Mouse (Mus musculus): Measurements from ENCODE around the gene Otof. TPM values are rescaled to one million over a fixed set of nuclear protein-coding genes. Genes with fewer than 3 reads are reported as not detected.

The Otof gene
- 0.05 TPM in 1 of 2 replicates, not detected in the other for polyA plus RNA-seq (2012; rRNA removed)

DNA sequence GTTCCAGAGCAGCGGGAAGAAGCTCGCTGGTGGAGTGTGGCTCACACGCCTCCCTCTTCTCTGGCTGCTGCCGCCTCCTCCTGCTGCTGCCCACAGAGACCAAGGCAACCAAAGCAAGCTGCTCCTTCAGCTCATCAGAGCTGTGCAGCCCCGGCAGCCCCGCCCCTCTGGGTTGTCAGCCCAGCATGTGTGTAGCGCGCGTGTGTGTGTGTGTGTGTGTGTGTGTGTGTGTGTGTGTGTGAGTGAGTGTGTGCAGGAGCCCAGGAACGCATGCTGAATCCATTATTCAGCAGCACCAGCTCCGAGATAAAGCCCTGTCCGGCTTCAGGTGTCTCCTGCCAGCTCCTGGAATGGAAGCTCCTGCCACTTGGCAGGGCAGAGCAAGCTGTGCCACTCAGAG, at the start of gene Otof:
Otof (minus strand) TSS at position 112 of the 400 bp plus-strand sequence.
- Histone ChIP-seq H3K27ac (ENCODE audit: insufficient read depth, low read depth, low read length) (no peak within 1 kb of the TSS), H3K27me3 (replicated peaks; ENCODE audit: control insufficient read depth, insufficient read depth, low read length) (no peaks in the 10 kb centered on the region), H3K4me1 (ENCODE audit: control insufficient read depth, insufficient read depth, low read length) (no peaks in the 10 kb centered on the region), H3K4me3 (ENCODE audit: insufficient read depth, low read depth, low read length) (no peak within 1 kb of the TSS), H3K36me3 (ENCODE audit: control insufficient read depth, insufficient read depth, low read length) (no peaks in the 10 kb centered on the region)
- no peak for TF ChIP-seq CTCF (conservative IDR thresholded peaks at IDR 0.05; ENCODE audit: insufficient read depth, insufficient read length, low read depth, low read length)
- DNase-seq, result no peak
- 20% methylated on average over 12 of the region's 12 CpGs for WGBS

DNA sequence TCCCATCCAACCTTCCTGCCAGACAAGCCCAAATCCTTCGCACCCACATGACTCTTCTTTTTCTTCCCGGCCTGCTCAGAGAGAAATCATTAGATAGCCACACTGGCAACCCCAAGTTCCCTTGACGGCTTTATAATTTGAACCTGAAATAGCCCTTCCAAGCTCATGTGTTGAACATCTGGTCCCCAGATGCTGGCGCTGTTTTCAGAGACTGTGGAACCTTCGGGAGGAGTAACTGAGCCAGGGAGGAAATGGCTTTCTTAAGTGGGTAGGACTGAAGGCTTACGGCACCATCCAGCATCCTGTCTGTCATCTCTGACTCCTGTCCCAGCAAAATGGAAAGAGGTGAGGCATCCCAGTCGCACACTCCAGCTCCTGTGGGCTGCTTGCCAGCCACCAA, 35.6 kb upstream of the Otof start:
- no peak for TF ChIP-seq POLR2A (IDR thresholded peaks at IDR 0.05; ENCODE audit: low read depth, low read length)
- no peak for TF ChIP-seq CTCF (conservative IDR thresholded peaks at IDR 0.05; ENCODE audit: insufficient read depth, insufficient read length, low read depth, low read length)
- no peak overlapping the region for H3K27ac ChIP-seq (ENCODE audit: insufficient read depth, low read depth, low read length)
- no peak overlapping the region for H3K4me3 ChIP-seq (ENCODE audit: insufficient read depth, low read depth, low read length)
- no peak for DNase-seq
- H3K36me3 ChIP-seq (ENCODE audit: control insufficient read depth, insufficient read depth, low read length), result no peaks in the 10 kb centered on the region
- WGBS, result 72% methylated on average over 7 of the region's 7 CpGs
- no peaks in the 10 kb centered on the region for H3K4me1 ChIP-seq (ENCODE audit: control insufficient read depth, insufficient read depth, low read length)
- no peaks in the 10 kb centered on the region for H3K27me3 ChIP-seq (replicated peaks; ENCODE audit: control insufficient read depth, insufficient read depth, low read length)

DNA sequence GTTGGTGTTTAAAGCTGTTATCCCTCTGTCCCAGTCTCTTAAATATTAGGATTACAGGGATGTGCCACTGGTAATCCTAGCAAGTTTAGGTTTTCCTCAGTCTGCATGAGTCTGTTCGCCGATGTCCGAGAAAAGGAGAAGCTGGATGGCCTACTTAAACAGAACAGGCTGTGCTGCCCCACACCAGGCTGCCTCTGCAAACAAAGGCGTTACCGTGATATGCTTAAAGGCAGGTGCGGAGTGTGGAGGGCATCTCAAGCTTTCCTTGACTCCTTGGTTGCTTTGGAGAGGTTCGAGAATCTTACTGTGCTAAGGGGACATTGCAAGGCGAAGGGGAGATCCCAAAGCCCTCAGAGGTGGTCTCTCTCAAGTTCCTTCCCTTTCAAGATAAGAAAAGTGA, 35.1 kb upstream of the Otof start:
- Histone ChIP-seq H3K36me3 (ENCODE audit: control insufficient read depth, insufficient read depth, low read length) (no peaks in the 10 kb centered on the region), H3K4me3 (ENCODE audit: insufficient read depth, low read depth, low read length) (no peak overlapping the region), H3K4me1 (ENCODE audit: control insufficient read depth, insufficient read depth, low read length) (no peaks in the 10 kb centered on the region), H3K27me3 (replicated peaks; ENCODE audit: control insufficient read depth, insufficient read depth, low read length) (no peaks in the 10 kb centered on the region), H3K27ac (ENCODE audit: insufficient read depth, low read depth, low read length) (no peak overlapping the region)
- 90% methylated on average over 8 of the region's 8 CpGs for WGBS
- TF ChIP-seq CTCF (conservative IDR thresholded peaks at IDR 0.05; ENCODE audit: insufficient read depth, insufficient read length, low read depth, low read length) (no peak), POLR2A (IDR thresholded peaks at IDR 0.05; ENCODE audit: low read depth, low read length) (no peak)
- DNase-seq, result no peak

DNA sequence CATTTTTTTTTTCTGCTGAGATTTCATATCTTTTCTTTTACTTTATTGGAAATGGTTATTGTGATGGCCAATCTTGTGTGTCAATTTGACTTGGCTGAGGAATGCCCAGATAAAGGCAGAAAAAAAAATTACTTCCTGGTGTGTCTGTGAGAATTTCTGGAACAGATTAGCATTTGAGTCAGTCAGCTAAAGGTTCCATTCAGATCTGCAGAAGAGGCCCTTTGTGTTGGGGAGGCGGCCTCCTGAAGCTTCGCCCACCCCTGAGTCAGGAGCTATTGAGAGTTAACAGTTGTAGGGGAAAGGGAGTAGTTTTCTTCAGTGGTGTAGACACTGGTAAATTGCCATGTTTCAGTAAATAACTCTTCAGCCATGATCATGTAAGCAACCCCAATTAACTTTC, 33.6 kb upstream of the Otof start:
- no peaks in the 10 kb centered on the region for H3K27me3 ChIP-seq (replicated peaks; ENCODE audit: control insufficient read depth, insufficient read depth, low read length)
- no peaks in the 10 kb centered on the region for H3K36me3 ChIP-seq (ENCODE audit: control insufficient read depth, insufficient read depth, low read length)
- 86% methylated on average over 2 of the region's 2 CpGs for WGBS
- H3K4me3 ChIP-seq (ENCODE audit: insufficient read depth, low read depth, low read length), result no peak overlapping the region
- TF ChIP-seq POLR2A (IDR thresholded peaks at IDR 0.05; ENCODE audit: low read depth, low read length) (no peak), CTCF (conservative IDR thresholded peaks at IDR 0.05; ENCODE audit: insufficient read depth, insufficient read length, low read depth, low read length) (no peak)
- no peak overlapping the region for H3K27ac ChIP-seq (ENCODE audit: insufficient read depth, low read depth, low read length)
- no peak for DNase-seq
- no peaks in the 10 kb centered on the region for H3K4me1 ChIP-seq (ENCODE audit: control insufficient read depth, insufficient read depth, low read length)

DNA sequence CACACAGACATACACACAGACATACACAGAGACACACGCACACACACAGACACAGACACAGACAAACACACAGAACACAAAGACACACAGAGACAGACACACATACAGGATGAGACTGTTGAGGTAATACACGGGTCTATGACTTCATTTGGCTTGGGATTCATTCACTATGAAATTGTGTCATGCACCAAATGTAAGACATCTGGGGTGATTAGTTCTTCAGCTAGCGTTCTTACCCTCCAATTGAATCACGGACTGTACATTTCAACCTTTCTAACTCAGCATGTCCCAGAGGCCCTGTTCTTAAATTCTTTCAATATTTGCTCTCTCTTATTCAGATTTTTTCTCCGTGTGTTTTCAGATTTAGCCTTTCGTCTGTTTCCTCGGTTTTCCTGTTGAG, 32.9 kb upstream of the Otof start:
- H3K36me3 ChIP-seq (ENCODE audit: control insufficient read depth, insufficient read depth, low read length), result no peaks in the 10 kb centered on the region
- H3K27ac ChIP-seq (ENCODE audit: insufficient read depth, low read depth, low read length), result no peak overlapping the region
- H3K4me3 ChIP-seq (ENCODE audit: insufficient read depth, low read depth, low read length), result no peak overlapping the region
- TF ChIP-seq CTCF (conservative IDR thresholded peaks at IDR 0.05; ENCODE audit: insufficient read depth, insufficient read length, low read depth, low read length) (no peak), POLR2A (IDR thresholded peaks at IDR 0.05; ENCODE audit: low read depth, low read length) (no peak)
- H3K4me1 ChIP-seq (ENCODE audit: control insufficient read depth, insufficient read depth, low read length), result no peaks in the 10 kb centered on the region
- no peak for DNase-seq
- H3K27me3 ChIP-seq (replicated peaks; ENCODE audit: control insufficient read depth, insufficient read depth, low read length), result no peaks in the 10 kb centered on the region
- 82% methylated on average over 7 of the region's 7 CpGs for WGBS

DNA sequence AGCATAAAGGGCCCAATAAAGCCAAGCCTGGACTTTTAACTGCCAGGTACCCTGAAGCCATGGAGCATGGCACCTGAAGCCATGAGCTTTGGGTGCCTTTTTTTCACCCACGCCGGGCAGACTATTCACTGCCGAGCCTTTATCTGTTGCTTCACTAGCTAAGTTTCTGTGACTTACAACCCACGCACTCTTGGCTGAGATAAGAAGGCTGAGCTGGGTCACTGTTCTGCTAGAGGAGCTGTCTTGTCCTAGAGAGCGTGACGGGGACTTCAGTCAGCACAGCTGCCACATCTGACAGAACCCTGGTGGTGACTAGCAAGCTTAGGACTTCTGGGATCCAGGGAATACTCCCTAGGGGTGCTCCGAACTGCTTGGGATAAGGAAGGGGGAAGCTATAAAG, 32.0 kb upstream of the Otof start:
- WGBS, result 50% methylated on average over 7 of the region's 7 CpGs
- no peak overlapping the region for H3K4me3 ChIP-seq (ENCODE audit: insufficient read depth, low read depth, low read length)
- H3K4me1 ChIP-seq (ENCODE audit: control insufficient read depth, insufficient read depth, low read length), result no peaks in the 10 kb centered on the region
- H3K27me3 ChIP-seq (replicated peaks; ENCODE audit: control insufficient read depth, insufficient read depth, low read length), result no peaks in the 10 kb centered on the region
- TF ChIP-seq CTCF (conservative IDR thresholded peaks at IDR 0.05; ENCODE audit: insufficient read depth, insufficient read length, low read depth, low read length) (no peak), POLR2A (IDR thresholded peaks at IDR 0.05; ENCODE audit: low read depth, low read length) (no peak)
- H3K27ac ChIP-seq (ENCODE audit: insufficient read depth, low read depth, low read length), result no peak overlapping the region
- no peak for DNase-seq
- H3K36me3 ChIP-seq (ENCODE audit: control insufficient read depth, insufficient read depth, low read length), result no peaks in the 10 kb centered on the region

DNA sequence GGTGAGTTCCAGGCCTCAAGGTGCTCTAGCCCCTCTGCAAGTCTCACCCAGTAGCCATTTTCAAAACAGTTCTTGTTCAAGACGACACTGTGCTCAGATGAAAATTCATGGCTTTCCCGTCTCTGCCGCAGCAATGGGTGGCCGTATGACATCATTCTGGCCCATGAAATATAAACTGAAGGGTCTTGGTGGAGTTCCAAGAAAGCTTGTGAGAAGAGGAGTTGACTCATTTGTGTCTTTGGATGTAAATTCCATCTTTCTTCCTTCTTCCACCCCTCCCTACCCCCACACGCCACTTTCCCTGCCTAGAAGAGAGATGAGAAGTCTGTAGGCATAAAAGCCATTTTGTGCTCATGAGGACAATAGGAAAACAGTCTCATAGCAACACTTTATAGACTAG, 29.1 kb upstream of the Otof start:
- Histone ChIP-seq H3K36me3 (ENCODE audit: control insufficient read depth, insufficient read depth, low read length) (no peaks in the 10 kb centered on the region), H3K27me3 (replicated peaks; ENCODE audit: control insufficient read depth, insufficient read depth, low read length) (no peaks in the 10 kb centered on the region), H3K27ac (ENCODE audit: insufficient read depth, low read depth, low read length) (no peak overlapping the region), H3K4me1 (ENCODE audit: control insufficient read depth, insufficient read depth, low read length) (no peaks in the 10 kb centered on the region), H3K4me3 (ENCODE audit: insufficient read depth, low read depth, low read length) (no peak overlapping the region)
- no peak for TF ChIP-seq POLR2A (IDR thresholded peaks at IDR 0.05; ENCODE audit: low read depth, low read length)
- no peak for TF ChIP-seq CTCF (conservative IDR thresholded peaks at IDR 0.05; ENCODE audit: insufficient read depth, insufficient read length, low read depth, low read length)
- 86% methylated on average over 5 of the region's 5 CpGs for WGBS
- no peak for DNase-seq

DNA sequence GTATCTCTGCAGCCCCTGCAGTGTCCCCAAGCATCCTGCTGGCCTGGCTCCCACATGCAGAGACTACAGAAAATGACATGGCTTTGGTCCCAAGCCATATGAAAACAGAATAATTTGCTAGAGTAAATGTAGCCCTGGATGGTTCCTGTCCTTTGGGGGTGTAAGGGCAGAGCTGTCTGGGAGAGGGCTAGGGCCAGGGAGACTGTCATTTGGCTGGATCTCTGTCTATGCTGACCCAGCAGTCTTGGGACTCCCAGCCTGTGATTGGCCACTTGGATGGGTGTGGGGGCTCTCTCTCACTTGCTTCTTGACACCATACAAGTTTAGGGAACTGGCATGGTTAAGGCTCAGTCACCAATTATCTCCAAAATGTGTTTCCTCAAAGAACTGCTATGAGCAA, 28.5 kb upstream of the Otof start:
- 0 out of 2 replicates have a peak, but pooled peaks cover under 1% of the 10 kb centered on the region for H3K4me1 ChIP-seq (ENCODE audit: control insufficient read depth, insufficient read depth, low read length)
- no peak overlapping the region for H3K4me3 ChIP-seq (ENCODE audit: insufficient read depth, low read depth, low read length)
- DNase-seq, result no peak
- no peak overlapping the region for H3K27ac ChIP-seq (ENCODE audit: insufficient read depth, low read depth, low read length)
- TF ChIP-seq POLR2A (IDR thresholded peaks at IDR 0.05; ENCODE audit: low read depth, low read length), result no peak
- TF ChIP-seq CTCF (conservative IDR thresholded peaks at IDR 0.05; ENCODE audit: insufficient read depth, insufficient read length, low read depth, low read length), result no peak
- H3K36me3 ChIP-seq (ENCODE audit: control insufficient read depth, insufficient read depth, low read length), result no peaks in the 10 kb centered on the region
- H3K27me3 ChIP-seq (replicated peaks; ENCODE audit: control insufficient read depth, insufficient read depth, low read length), result no peaks in the 10 kb centered on the region
